Mouse (Mus musculus) CH12.LX (cell line): ENCODE measurements at regions not wholly inside any gene's neighbourhood (a gene's known extent, or its start where the extent isn't known, plus 50 kb on each side); places are given as distances from the start of the nearest gene placed in this dataset.

Experiments used
- CTCF ChIP-seq, 2 experiments: IDR thresholded peaks in 1 of 2; conservative IDR thresholded peaks in 1 of 2; 2 replicates each; pipeline ENCODE4 v1.5.1; 2011 to 2012; ENCODE audit warnings: low read depth in 2 of 2, low read length in 2 of 2, improper control_type of control experiment in 1 of 2, inconsistent platforms in 1 of 2, mild to moderate bottlenecking in 1 of 2, moderate library complexity in 1 of 2
- E2F4 ChIP-seq: IDR thresholded peaks from 2 replicates; pipeline ENCODE4 v1.6.1; 2011; ENCODE audit warnings: low read depth, low read length, improper control_type of control experiment; ENCODE audit not compliant: insufficient replicate concordance
- EP300 ChIP-seq: IDR thresholded peaks from 2 replicates; pipeline ENCODE4 v1.6.1; 2011; ENCODE audit warnings: low read length, improper control_type of control experiment
- HCFC1 ChIP-seq: IDR thresholded peaks from 2 replicates; pipeline ENCODE4 v1.6.1; 2012; ENCODE audit warnings: low read depth, mild to moderate bottlenecking, inconsistent platforms, low read length, improper control_type of control experiment
- MAX ChIP-seq: IDR thresholded peaks from 2 replicates; pipeline ENCODE4 v1.6.1; 2011; ENCODE audit warnings: low read length, improper control_type of control experiment
- MYC ChIP-seq: IDR thresholded peaks from 2 replicates; pipeline ENCODE4 v1.6.1; 2011; ENCODE audit warnings: low read depth, mild to moderate bottlenecking, improper control_type of control experiment, low read length
- NELFE ChIP-seq: IDR thresholded peaks from 2 replicates; pipeline ENCODE4 v1.6.1; 2011; ENCODE audit warnings: low read depth, low read length, improper control_type of control experiment
- NRF1 ChIP-seq: IDR thresholded peaks from 2 replicates; pipeline ENCODE4 v1.6.1; 2014; ENCODE audit warnings: low read depth, mild to moderate bottlenecking, inconsistent platforms, low read length, improper control_type of control experiment, moderate library complexity
- POLR2A ChIP-seq: IDR thresholded peaks from 2 replicates; pipeline ENCODE4 v1.6.1; 2011; ENCODE audit warnings: low read depth, mild to moderate bottlenecking, improper control_type of control experiment, low read length
- RAD21 ChIP-seq: IDR thresholded peaks from 2 replicates; pipeline ENCODE4 v1.6.1; 2011; ENCODE audit warnings: low read depth, mild to moderate bottlenecking, low read length, improper control_type of control experiment, moderate library complexity
- SMC3 ChIP-seq: IDR thresholded peaks from 2 replicates; pipeline ENCODE4 v1.6.1; 2011; ENCODE audit warnings: low read depth, low read length, improper control_type of control experiment

GRCm38 (mm10) chr12:12765490-12766058, 176.1 kb downstream of the Mycn start:
- TF ChIP-seq CTCF (conservative IDR thresholded peaks at IDR 0.05 in 1 of 2, IDR thresholded peaks at IDR 0.05 in 1 of 2; ENCODE audit: low read depth in 2 of 2, low read length in 2 of 2) (no peak), E2F4 (no peak), POLR2A (no peak), EP300 (no peak), RAD21 (no peak), MAX (no peak), SMC3 (no peak), NRF1 (no peak), HCFC1 (no peak), MYC (no peak), NELFE (no peak)
